Mouse (Mus musculus) kidney, postnatal 36 days (tissue): ENCODE results near the gene Gpc5.

ENCODE experiments used
- DNase-seq, 2 experiments: peaks; one replicate each; pipeline ENCODE4 v3.0.0; 2021 to 2022; ENCODE audit warnings: mixed read lengths in 2 of 2

Gene Gpc5

DNA sequence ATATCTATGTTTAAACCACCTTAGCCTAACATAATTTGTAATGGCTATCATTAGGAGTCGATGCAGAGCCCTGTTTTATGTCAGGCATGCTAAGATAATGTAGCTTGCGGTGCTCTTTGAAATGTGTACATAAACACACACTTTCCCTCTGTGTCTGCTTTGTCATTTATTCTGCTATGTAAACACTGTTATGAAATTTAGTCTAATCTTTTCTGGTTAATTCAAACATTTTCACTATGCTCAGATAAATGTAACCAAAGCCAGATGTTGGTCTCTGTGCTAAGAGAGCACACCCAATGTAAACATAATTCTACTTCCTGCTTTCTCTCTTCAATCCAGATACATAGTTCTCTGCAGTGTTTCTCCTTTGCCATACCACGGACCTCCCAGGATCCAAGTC is 1256.5 kb downstream of the Gpc5 start:
- no peak for DNase-seq

DNA sequence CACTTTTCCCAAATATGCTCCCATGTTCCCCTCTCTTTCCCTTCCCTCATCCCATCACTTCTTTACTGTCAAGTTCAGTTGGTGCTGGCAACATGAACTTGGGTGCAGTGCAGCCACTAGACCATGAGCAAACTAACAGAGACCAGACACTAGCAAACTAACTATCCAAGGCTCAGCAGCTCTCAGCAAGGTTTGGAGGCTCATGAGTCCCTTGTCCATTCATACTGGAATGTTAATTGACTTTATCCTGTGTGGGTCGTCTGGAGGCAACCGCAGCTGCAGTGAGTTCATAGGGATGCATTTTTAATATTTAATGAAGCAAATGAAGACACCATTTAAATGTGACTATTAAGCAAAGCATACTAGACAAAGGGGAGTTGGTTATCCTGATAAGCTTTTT is 1292.6 kb downstream of the Gpc5 start:
- no peak for DNase-seq

DNA sequence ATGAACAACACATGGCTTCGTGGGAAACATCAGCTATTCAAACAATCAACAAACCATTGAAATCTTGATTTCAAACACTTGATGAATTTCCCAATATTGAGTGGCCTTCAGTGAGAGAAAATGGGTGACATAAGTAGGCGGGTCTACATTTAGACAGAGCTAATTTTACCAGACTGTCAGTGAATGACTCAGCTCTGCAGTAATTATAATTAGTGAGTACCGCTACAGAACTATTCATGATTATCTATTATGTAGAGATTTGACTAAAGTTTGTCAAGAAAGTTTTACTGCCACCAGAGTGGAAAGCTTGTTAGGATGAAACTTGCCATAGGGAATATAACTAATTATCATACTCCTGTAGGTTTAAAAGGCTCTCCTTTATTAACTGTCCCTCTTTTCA is 1323.5 kb downstream of the Gpc5 start:
- no peak for DNase-seq

DNA sequence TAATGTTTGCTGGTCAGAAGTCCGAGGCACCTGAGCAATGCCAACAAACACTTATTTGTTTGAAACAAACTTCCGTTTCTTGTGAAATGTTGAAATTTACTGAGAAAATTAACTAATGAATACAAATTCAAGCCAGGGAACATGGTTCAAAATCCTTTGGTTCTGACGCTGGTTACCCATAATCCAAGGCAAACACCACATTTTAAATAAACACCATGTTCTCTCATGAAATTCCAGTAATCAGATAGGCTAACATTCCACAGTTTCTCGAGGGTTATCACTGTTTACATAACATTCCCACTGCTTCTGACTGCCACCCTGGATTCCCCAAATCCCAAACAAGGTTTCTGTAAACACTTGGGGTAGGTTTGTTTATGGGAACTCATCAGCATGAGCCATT is 1356.2 kb downstream of the Gpc5 start:
- DNase-seq: no peak

DNA sequence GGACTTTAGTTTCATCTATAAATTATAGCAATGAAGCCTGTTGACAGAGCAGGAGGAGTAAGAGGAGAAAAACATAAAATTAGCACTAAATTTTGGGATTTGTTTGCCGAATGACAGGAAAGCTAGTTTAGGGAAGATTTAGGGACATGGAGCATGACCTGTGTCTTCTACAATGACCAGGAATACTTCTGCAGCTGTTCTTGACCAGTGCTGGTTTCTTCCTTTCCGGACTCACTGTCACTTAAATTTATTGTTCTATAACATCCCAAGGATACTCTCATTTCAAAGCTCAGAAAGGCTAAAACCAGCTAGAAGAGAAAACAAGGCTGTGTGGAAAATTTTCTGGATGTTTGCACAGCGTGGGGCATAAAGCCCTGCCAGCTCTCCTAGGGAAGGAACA is 1361.3 kb downstream of the Gpc5 start:
- no peak for DNase-seq

DNA sequence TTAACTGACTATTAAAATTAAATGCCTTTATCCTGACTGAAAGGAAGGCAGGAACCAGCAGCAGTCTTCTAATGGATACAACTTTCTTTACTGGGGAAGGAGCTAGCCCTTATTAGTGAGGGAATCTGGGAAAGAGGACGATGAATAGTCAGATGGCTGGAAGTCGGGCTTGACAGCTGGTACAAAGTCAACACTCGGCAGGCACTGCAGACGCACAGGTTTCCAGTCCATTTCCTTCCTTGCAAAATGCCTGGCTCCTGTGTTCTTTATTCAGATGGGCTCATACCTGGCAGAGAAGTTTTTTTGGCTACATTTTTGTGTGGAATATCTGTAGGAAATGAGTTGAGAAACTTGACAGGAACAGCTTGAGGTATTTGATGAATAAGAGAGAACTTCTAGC is 1364.2 kb downstream of the Gpc5 start:
- DNase-seq: no peak

DNA sequence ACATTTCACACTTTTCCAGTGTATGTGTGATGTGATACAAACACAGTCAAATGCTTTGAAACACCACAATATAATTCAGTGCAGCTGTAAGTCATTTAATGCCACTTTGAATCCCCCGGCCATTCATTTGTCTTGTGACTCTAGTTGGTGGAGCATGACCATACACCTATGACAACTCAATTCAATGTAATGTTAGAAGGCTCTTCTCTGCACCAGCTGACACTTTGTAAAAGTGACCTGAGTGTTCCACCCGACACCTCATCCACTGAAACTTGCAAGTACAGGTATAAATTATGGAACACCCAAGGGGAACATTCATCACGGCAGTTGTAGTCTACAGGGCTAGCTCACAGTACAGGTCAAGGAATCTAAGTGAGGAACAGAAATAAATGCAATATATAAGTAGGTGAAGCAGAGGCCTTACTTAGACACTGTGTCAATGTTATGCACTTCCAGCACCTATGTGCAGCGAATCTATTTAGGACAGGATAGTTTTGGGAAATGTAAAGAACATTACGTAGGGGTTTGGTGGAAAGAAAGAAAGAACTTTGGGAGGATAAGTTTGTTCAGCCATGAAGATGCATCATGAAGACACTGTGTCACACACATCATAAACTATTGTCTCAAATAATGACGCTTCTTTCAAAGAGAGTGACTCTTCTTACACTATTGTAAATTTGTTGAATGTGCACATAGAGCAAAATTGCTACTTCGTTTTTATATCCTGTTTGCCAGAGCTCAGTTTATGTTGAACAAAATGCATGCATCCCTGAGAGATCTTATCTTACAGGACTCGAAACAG is 1381.6 kb downstream of the Gpc5 start:
- no peak for DNase-seq

DNA sequence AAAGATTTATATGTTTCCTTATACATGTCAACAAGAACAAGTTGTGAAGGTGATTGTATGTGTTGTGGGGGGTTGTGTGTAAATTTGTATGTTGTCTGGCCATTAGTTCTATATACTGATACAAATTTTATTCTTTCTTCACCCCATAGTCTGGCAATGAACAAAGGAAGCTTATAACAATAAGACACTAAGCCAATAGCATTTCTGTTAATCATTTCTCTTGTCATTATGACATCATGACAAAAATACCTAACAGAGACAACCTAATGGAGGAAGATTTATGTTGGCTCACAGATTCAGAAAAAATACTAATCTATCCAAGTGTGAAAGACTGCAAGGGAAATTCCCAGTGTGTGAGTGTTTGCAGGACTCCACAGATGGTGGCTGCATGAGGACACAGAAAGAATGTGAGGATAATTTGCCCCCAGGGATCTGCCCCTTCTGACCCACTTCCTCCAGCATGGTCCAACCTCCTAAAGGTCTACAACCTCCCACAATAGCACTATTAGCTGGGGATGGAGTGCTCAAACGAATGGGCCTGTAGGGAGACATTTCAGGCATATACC is 1402.4 kb downstream of the Gpc5 start:
- DNase-seq: no peak

DNA sequence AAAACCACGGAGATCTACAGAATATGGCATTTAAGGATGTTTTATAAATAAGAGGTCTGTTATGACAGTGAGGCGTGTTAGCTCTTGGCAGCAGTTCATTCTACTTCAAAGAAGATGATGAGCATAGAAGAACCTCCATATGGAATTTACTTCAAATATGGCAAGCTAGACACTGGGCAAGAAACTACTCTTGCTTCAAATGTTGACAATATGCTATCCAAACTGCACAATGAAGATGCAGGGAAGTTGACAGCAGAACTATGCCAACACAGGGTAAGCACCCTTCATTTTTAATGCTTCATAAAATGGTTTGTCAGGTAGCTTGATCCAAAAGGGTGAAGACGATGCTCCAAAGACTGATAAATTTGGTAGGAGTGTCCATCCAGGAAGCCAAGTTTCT is 1446.2 kb downstream of the Gpc5 start:
- DNase-seq: no peak

DNA sequence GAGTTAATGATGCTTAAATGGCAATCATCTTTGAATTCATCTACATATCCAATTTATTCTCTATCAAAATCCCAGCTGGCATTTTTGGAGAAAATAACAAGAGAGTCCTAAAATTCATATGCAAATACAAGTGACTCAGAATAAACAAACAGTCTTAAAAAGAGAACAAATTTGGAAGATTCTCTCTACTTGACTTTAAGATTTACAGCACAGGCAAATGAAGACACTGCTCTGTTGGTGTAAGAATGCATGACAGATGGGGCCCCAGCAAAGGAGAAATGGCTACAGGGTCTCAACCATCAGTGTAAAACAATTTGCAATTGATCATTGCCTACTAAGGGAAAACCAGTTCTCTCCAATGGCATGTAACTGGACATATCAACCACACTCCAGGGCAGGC is 1451.7 kb downstream of the Gpc5 start:
- no peak for DNase-seq

DNA sequence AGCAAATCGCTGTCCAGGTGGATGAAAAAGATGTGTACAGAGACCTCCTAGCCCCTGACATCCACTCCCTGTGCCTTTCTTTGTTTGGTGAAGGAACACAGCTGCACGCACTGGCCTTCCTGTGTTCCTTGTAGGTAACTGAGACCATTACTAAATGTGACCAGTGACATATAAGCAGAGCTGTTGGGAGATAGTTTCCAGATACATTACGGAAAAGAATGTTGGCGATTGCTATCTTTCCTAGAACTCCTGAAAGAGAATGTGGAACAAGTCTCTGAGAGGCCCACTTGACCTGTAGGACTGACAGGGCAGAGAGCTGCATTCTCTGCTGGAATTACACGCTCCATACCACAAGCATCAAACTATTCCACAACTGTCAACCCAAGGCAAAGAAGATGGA is 1459.4 kb downstream of the Gpc5 start:
- DNase-seq: no peak

DNA sequence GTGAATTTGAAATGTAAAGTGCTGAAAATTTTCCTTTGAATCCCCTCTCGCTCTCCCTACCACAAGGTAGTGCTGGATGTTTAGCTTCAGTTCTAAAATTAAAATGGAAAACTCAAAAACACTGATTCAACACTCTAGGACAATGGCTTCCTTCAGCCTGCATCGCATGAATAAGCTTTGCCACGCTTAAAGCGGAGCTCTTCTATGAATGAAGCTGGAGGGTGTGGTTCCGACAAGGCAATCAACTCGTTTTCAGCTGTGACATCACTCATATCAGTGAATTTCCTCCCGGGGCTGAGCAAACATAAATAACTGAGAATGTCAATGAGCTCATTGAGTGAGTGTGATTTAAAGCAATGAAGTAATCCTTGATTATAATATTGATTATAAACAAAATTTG is 1461.3 kb downstream of the Gpc5 start:
- no peak for DNase-seq

DNA sequence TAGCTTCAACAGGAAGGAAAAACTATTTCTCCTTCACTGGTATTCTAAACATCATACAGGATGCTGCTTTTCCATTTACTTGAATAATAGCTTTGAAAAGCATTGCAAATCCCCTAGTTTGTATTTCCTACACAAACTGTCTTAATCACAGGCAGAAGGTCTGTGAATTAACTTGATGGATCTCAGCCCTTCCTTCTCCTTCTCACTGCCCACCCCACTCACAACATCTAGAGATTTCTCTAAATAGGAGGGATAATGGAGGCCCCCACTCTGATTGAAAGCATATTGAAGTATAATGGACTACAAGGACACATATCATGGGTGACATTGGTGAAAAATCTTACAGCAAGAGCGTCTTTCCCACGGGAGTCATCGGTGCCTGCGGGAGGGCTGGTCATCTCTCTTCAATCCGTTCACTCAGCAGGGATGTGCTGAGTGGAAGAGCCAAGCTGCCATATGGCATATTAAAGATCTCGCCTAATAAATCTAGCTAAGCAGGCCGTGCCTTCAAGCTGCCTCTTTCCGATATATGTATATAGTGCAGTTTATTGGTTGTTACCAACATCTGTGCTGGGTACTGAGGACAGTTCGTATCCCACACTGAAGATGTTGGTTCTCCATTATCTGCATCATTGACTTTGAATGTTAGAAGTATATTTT is 1466.3 kb downstream of the Gpc5 start:
- no peak for DNase-seq

DNA sequence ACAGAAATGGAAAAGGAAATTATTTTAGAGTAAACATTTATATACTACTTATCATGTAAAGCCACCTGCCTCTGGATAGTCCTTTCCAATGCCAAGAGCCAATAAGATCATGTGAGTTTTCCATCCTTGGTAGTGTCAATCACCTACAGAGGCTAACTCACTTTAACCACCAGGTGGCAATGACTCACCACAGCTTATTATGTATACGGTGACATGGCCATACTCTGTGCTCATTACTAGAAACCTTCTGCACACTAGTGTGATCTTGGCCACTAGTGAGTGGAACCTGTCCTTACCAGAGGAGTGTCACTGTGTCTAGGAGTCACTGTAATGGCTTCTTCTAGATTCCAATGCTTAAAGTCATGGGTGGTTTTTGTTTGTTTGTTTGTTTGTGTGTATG is 1468.0 kb downstream of the Gpc5 start:
- DNase-seq: peak; percentile 24 to 48
